Mouse (Mus musculus) hindbrain, embryonic 12.5 days (tissue): Measurements from ENCODE around the gene Rhbdl1. TPM values are rescaled to one million over a fixed set of nuclear protein-coding genes. Genes with fewer than 3 reads are reported as not detected.

ENCODE experiments used
- ATAC-seq: fragments of 200-750 bp; cut with Nextera tagmentation; 2 replicates; pipeline ENCODE4 v1.8.0; 2017; ENCODE audit warnings: moderate TSS enrichment; ENCODE audit not compliant: low FRiP score
- H3K27ac ChIP-seq: fragments of 300-500 bp; sonication (generic); 2 replicates; pipeline ENCODE4 v1.5.1; 2016; ENCODE audit warnings: mild to moderate bottlenecking
- H3K27me3 ChIP-seq: fragments of 300-500 bp; sonication (generic); 2 replicates; pipeline ENCODE4 v1.6.1; 2016; ENCODE audit warnings: mild to moderate bottlenecking
- H3K36me3 ChIP-seq: fragments of 300-500 bp; sonication (generic); 2 replicates; pipeline ENCODE4 v1.6.1; 2016; ENCODE audit warnings: mild to moderate bottlenecking
- H3K4me1 ChIP-seq: fragments of 300-500 bp; sonication (generic); 2 replicates; pipeline ENCODE4 v1.6.1; 2016
- H3K4me2 ChIP-seq: fragments of 300-500 bp; sonication (generic); replicated peaks from 2 replicates; pipeline ENCODE4 v1.6.1; 2016; ENCODE audit warnings: mild to moderate bottlenecking
- H3K4me3 ChIP-seq: fragments of 300-500 bp; sonication (generic); 2 replicates; pipeline ENCODE4 v1.5.1; 2016; ENCODE audit warnings: mild to moderate bottlenecking
- H3K9ac ChIP-seq: fragments of 300-500 bp; sonication (generic); 2 replicates; pipeline ENCODE4 v1.6.1; 2016; ENCODE audit warnings: mild to moderate bottlenecking, moderate library complexity
- H3K9me3 ChIP-seq: fragments of 300-500 bp; sonication (generic); replicated peaks from 2 replicates; pipeline ENCODE4 v1.6.1; 2016; ENCODE audit warnings: mild to moderate bottlenecking
- WGBS: fragments of 180-500 bp; shearing (Covaris S2); methylation state at CpG from one replicate; pipeline ENCODE4 v1.1.7; 2016; 5-methylcytosine and 5-hydroxymethylcytosine counted together
- polyA plus RNA-seq: library from polyadenylated mRNA; unstranded; fragments of >200 nt; fragmentation: Nextera tagmentation; extraction: Ambion mirVana; gene quantifications from 2 replicates; pipeline ENCODE4 v1.2.1, GENCODE M21; 2016

Gene Rhbdl1
- polyA plus RNA-seq, 1 experiment from 2014 or later: 6.1 TPM

GRCm38 (mm10) chr17:25868601-25869191, 31.6 kb upstream of the Rhbdl1 start, which contains the start of gene Mcrip2:
Gene Mcrip2 (minus strand): TSS chr17:25868764.
- peak; percentile 84 for ATAC-seq
- Histone ChIP-seq H3K4me1 (peaks cover 11% of the 10 kb centered on the region), H3K9ac (peak within 1 kb of the TSS; percentile 70), H3K36me3 (no peaks in the 10 kb centered on the region), H3K9me3 (no peaks in the 10 kb centered on the region), H3K27ac (peak within 1 kb of the TSS; percentile 58), H3K4me2 (peak within 1 kb of the TSS; percentile 99), H3K4me3 (peak within 1 kb of the TSS; percentile 81), H3K27me3 (no peaks in the 10 kb centered on the region; the same call in 1 of the 2 replicates)
- WGBS: under 1% methylated on average over 21 of the region's 24 CpGs

- H3K36me3 ChIP-seq: no peaks in the 10 kb centered on the region
- 1% methylated on average over 42 of the region's 42 CpGs for WGBS
- ATAC-seq: peak; percentile 62
- no peaks in the 10 kb centered on the region; the same call in 1 of the 2 replicates for H3K27me3 ChIP-seq
- no peaks in the 10 kb centered on the region for H3K9me3 ChIP-seq
- peak overlapping the region; percentile 99 for H3K4me2 ChIP-seq
- peaks cover 11% of the 10 kb centered on the region for H3K4me1 ChIP-seq
- H3K27ac ChIP-seq: no peak overlapping the region; the same call in 1 of the 2 replicates
- H3K4me3 ChIP-seq: peak overlapping the region; percentile 81
- peak overlapping the region; percentile 70 for H3K9ac ChIP-seq
Measured at GRCm38 (mm10) chr17:25867836-25868600, 30.9 kb upstream of the Rhbdl1 start.

GRCm38 (mm10) chr17:25867509-25867835, 30.4 kb upstream of the Rhbdl1 start:
- H3K9me3 ChIP-seq: no peaks in the 10 kb centered on the region
- no peaks in the 10 kb centered on the region for H3K36me3 ChIP-seq
- no peak overlapping the region for H3K9ac ChIP-seq
- H3K4me1 ChIP-seq: peaks cover 11% of the 10 kb centered on the region
- ATAC-seq: no peak
- H3K4me2 ChIP-seq: peak overlapping the region; percentile 99
- H3K27me3 ChIP-seq: no peaks in the 10 kb centered on the region; the same call in 1 of the 2 replicates
- peak overlapping the region; percentile 81; the same call in 1 of the 2 replicates for H3K4me3 ChIP-seq
- WGBS: 19% methylated on average over 7 of the region's 7 CpGs
- no peak overlapping the region for H3K27ac ChIP-seq

GRCm38 (mm10) chr17:25866172-25866571, 29.1 kb upstream of the Rhbdl1 start:
- Histone ChIP-seq H3K36me3 (no peaks in the 10 kb centered on the region), H3K9me3 (no peaks in the 10 kb centered on the region), H3K4me1 (peaks cover 19% of the 10 kb centered on the region), H3K4me2 (no peak overlapping the region), H3K27me3 (no peaks in the 10 kb centered on the region; the same call in 1 of the 2 replicates), H3K4me3 (no peak overlapping the region), H3K9ac (no peak overlapping the region), H3K27ac (no peak overlapping the region)
- ATAC-seq: no peak
- WGBS: 91% methylated on average over 3 of the region's 3 CpGs

GRCm38 (mm10) chr17:25865288-25865687, 28.2 kb upstream of the Rhbdl1 start:
- Histone ChIP-seq H3K36me3 (no peaks in the 10 kb centered on the region), H3K9ac (no peak overlapping the region), H3K4me2 (no peak overlapping the region), H3K27me3 (no peaks in the 10 kb centered on the region; the same call in 1 of the 2 replicates), H3K27ac (no peak overlapping the region), H3K9me3 (no peaks in the 10 kb centered on the region), H3K4me3 (no peak overlapping the region), H3K4me1 (peaks cover 28% of the 10 kb centered on the region)
- WGBS: 83% methylated on average over 11 of the region's 11 CpGs
- no peak for ATAC-seq

- no peak for ATAC-seq
- no peak overlapping the region for H3K4me2 ChIP-seq
- H3K36me3 ChIP-seq: no peaks in the 10 kb centered on the region
Measured at GRCm38 (mm10) chr17:25864311-25864710, 27.2 kb upstream of the Rhbdl1 start.

GRCm38 (mm10) chr17:25863681-25864080, 26.6 kb upstream of the Rhbdl1 start:
- no peak for ATAC-seq
- Histone ChIP-seq H3K4me1 (peaks cover 29% of the 10 kb centered on the region), H3K27ac (no peak overlapping the region), H3K9ac (no peak overlapping the region), H3K4me2 (no peak overlapping the region), H3K36me3 (no peaks in the 10 kb centered on the region), H3K27me3 (no peaks in the 10 kb centered on the region; the same call in 1 of the 2 replicates), H3K4me3 (no peak overlapping the region), H3K9me3 (no peaks in the 10 kb centered on the region)
- 91% methylated on average over 6 of the region's 6 CpGs for WGBS

More at GRCm38 (mm10) chr17:25864311-25864710, 27.2 kb upstream of the Rhbdl1 start:
- H3K9me3 ChIP-seq: no peaks in the 10 kb centered on the region
- H3K4me1 ChIP-seq: peaks cover 31% of the 10 kb centered on the region
- H3K27me3 ChIP-seq: no peaks in the 10 kb centered on the region; the same call in 1 of the 2 replicates
- no peak overlapping the region for H3K27ac ChIP-seq
- 90% methylated on average over 14 of the region's 14 CpGs for WGBS
- H3K9ac ChIP-seq: no peak overlapping the region
- no peak overlapping the region for H3K4me3 ChIP-seq

GRCm38 (mm10) chr17:25861704-25862612, 24.9 kb upstream of the Rhbdl1 start:
- Histone ChIP-seq H3K9ac (peak overlapping the region; percentile 85), H3K4me3 (peak overlapping the region; percentile 68), H3K4me1 (peaks cover 21% of the 10 kb centered on the region), H3K36me3 (no peaks in the 10 kb centered on the region), H3K27me3 (no peaks in the 10 kb centered on the region), H3K4me2 (peak overlapping the region; percentile 83), H3K9me3 (no peaks in the 10 kb centered on the region), H3K27ac (peak overlapping the region; percentile 87)
- ATAC-seq: peak; percentile 55
- 16% methylated on average over 6 of the region's 6 CpGs for WGBS

- Histone ChIP-seq H3K4me3 (peak within 1 kb of the TSS; percentile 68), H3K4me2 (peak within 1 kb of the TSS; percentile 83), H3K9me3 (no peaks in the 10 kb centered on the region), H3K27me3 (no peaks in the 10 kb centered on the region), H3K27ac (peak within 1 kb of the TSS; percentile 87), H3K36me3 (no peaks in the 10 kb centered on the region), H3K4me1 (peaks cover 21% of the 10 kb centered on the region), H3K9ac (peak within 1 kb of the TSS; percentile 85)
- peak; percentile 91 for ATAC-seq
- 4% methylated on average over 65 of the region's 65 CpGs for WGBS
Measured at GRCm38 (mm10) chr17:25860832-25861703, 24.0 kb upstream of the Rhbdl1 start, which contains the start of gene Wdr90. Gene Wdr90 (minus strand): TSS chr17:25861501.

GRCm38 (mm10) chr17:25860229-25860628, 23.1 kb upstream of the Rhbdl1 start:
- WGBS: 90% methylated on average over 6 of the region's 6 CpGs

GRCm38 (mm10) chr17:25844396-25844901, 7.4 kb upstream of the Rhbdl1 start, which contains the start of gene Rhot2:
Gene Rhot2 (minus strand): TSS chr17:25844851.
- H3K9ac ChIP-seq: peak within 1 kb of the TSS; percentile 88
- peaks cover 62% of the 10 kb centered on the region for H3K36me3 ChIP-seq
- under 1% methylated on average over 21 of the region's 21 CpGs for WGBS
- H3K4me3 ChIP-seq: peak within 1 kb of the TSS; percentile 86
- H3K9me3 ChIP-seq: no peaks in the 10 kb centered on the region
- peak within 1 kb of the TSS; percentile 77 for H3K27ac ChIP-seq
- peaks cover 17% of the 10 kb centered on the region for H3K4me1 ChIP-seq
- ATAC-seq: peak; percentile 90
- H3K27me3 ChIP-seq: no peaks in the 10 kb centered on the region
- peak within 1 kb of the TSS; percentile 88 for H3K4me2 ChIP-seq

More at GRCm38 (mm10) chr17:25860229-25860628, 23.1 kb upstream of the Rhbdl1 start:
- H3K4me2 ChIP-seq: peak overlapping the region; percentile 83
- peak overlapping the region; percentile 85; the same call in 1 of the 2 replicates for H3K9ac ChIP-seq
- no peaks in the 10 kb centered on the region for H3K27me3 ChIP-seq
- ATAC-seq: no peak
- H3K9me3 ChIP-seq: no peaks in the 10 kb centered on the region
- peak overlapping the region; percentile 68 for H3K4me3 ChIP-seq
- H3K36me3 ChIP-seq: peaks cover 5% of the 10 kb centered on the region; the same call in 1 of the 2 replicates
- H3K4me1 ChIP-seq: peaks cover 21% of the 10 kb centered on the region
- H3K27ac ChIP-seq: 0 out of 2 replicates have a peak overlapping the region, but pooled peaks have one; percentile 7
